Mouse (Mus musculus) embryonic fibroblast, embryonic 13.5 days (primary cell): ENCODE measurements around the gene Ppia. TPM values are rescaled to one million over a fixed set of nuclear protein-coding genes. Genes with fewer than 3 reads are reported as not detected.

ENCODE experiments used
- H3K27ac ChIP-seq: 2 replicates; pipeline ENCODE4 v1.5.1; 2012; ENCODE audit warnings: low read length, control low read depth, inconsistent platforms; ENCODE audit not compliant: insufficient read depth
- H3K4me1 ChIP-seq: 2 replicates; pipeline ENCODE4 v1.6.1; 2011; ENCODE audit warnings: low read length; ENCODE audit not compliant: control insufficient read depth, insufficient read depth
- H3K4me3 ChIP-seq: 2 replicates; pipeline ENCODE4 v1.5.1; 2011; ENCODE audit warnings: mild to moderate bottlenecking, control low read depth, low read length; ENCODE audit not compliant: insufficient read depth
- CTCF ChIP-seq: IDR thresholded peaks from 2 replicates; pipeline ENCODE4 v1.5.1; 2011; ENCODE audit warnings: mild to moderate bottlenecking, control low read depth, low read length, moderate library complexity, borderline replicate concordance; ENCODE audit not compliant: insufficient read depth
- POLR2A ChIP-seq: IDR thresholded peaks from 2 replicates; pipeline ENCODE4 v1.6.1; 2011; ENCODE audit warnings: low read depth, mild to moderate bottlenecking, control low read depth, low read length, moderate library complexity
- polyA plus RNA-seq: library from polyadenylated mRNA; stranded (reverse); fragments of >200 nt; gene quantifications from 2 replicates; pipeline ENCODE4 v1.2.4, GENCODE M21; 2011; ENCODE audit warnings: low read depth; ENCODE audit not compliant: missing spikeins, insufficient read length

The Ppia gene
- polyA plus RNA-seq, 1 experiment, result 2,412 TPM

DNA sequence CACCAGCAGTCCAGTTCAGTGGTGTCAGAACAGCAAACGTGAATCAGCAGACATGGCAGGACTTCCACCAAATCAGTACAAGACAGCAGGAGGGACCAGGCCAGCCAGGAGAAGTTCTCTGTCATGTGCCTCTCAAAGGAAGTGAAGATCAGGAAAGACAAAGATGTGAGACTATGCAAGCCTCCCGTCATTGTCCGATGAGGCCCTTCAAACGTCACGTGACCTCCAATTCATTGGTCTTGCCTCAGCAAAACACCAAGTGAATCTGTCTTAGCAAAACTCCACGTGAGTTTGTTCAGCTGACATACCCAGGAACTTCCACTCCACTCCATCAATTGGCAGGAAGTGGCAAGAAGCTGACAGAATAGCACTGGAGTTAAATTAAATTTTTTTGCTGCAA, 40.8 kb downstream of the Ppia start:
- H3K4me1 ChIP-seq, result no peaks in the 10 kb centered on the region
- TF ChIP-seq CTCF, result no peak
- TF ChIP-seq POLR2A, result no peak
- no peak overlapping the region for H3K27ac ChIP-seq
- no peak overlapping the region for H3K4me3 ChIP-seq

DNA sequence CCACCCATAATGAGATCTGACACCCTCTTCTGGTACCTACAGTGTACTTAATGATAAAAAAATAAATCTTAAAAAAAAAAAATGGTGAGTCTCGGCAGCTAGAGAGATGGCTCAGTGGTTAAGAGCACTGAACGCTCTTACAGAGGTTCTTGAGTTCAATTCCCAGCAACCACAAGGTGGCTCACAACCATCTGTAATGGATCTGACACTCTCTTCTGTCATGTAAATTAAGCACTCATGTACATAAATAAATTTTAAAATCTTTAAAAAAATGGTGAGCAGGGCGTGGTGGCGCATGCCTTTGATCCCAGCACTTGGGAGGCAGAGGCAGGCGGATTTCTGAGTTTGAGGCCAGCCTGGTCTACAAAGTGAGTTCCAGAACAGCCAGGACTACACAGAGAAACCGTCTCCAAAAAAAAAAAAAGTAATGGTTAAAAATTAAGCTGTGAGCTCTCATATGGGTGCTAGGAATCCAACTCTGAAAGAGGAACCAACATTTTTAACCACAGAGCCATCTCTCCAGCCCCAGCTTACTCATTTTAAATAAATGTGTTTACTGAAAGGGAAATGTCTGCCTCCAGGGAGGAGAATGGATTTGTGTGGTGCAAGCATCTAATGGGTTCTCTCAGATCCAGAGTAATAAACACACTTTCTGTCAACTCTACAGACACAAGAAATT, 48.1 kb downstream of the Ppia start:
- Histone ChIP-seq H3K27ac (no peak overlapping the region), H3K4me3 (no peak overlapping the region), H3K4me1 (0 out of 2 replicates have a peak, but pooled peaks cover 2% of the 10 kb centered on the region)
- TF ChIP-seq CTCF (no peak), POLR2A (no peak)

DNA sequence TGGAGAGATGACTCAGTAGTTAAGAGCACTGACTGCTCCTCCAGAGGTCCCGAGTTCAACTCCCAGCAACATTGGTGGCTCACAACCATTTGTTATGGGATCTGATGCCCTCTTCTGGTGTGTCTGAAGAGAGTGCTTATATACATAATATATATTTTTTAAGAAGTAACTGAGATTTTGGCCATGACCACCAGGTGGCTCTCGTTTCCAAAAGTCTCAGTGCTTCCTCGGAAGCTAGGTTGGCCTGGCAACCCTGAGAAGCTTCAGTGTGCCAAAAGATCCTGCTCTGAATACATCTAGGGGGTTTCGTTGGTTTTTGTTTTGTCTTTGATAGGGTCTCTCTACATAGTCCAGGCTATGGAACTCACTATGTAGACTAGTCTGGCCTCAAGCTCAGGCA, 49.9 kb downstream of the Ppia start:
- H3K4me1 ChIP-seq, result peaks cover 2% of the 10 kb centered on the region; the same call in 1 of the 2 replicates
- H3K4me3 ChIP-seq, result no peak overlapping the region
- H3K27ac ChIP-seq, result no peak overlapping the region
- TF ChIP-seq POLR2A (no peak), CTCF (no peak)

DNA sequence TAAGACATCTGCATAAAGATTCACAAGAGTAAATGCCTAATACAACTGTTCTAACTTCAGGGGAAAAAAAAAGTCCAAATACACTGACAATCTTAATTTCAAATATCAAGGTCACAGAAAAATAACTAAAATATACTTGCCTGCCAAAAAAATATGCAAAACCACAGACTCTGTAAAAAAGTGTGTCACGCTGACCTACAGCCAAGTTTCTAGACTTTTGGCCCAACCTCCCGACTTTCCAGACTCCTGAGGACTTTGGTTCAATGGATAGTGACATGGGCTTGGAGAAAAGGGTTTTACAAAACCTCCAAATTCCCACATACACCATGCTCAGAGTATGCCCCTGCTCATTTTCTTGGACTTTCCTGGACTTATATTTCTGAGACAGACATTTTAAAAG, 53.3 kb downstream of the Ppia start:
- Histone ChIP-seq H3K4me1 (peaks cover 9% of the 10 kb centered on the region; the same call in 1 of the 2 replicates), H3K27ac (no peak overlapping the region), H3K4me3 (no peak overlapping the region)
- TF ChIP-seq POLR2A (no peak), CTCF (no peak)

Other genes starting within 250 kb of the Ppia start
- gene A730071L15Rik, start 215.4 kb upstream of the Ppia start, polyA plus RNA-seq, result 0.30 TPM in 1 of 2 replicates, not detected in the other
- gene Nudcd3, start 215.0 kb upstream of the Ppia start, polyA plus RNA-seq, result 37.9 and 40.5 TPM in 2 replicates
- not detected in 2 replicates for gene Npc1l1, start 185.3 kb upstream of the Ppia start, polyA plus RNA-seq
- 38.5 and 39.4 TPM in 2 replicates for gene Ddx56, start 147.7 kb upstream of the Ppia start, polyA plus RNA-seq
- gene Tmed4, start 140.6 kb upstream of the Ppia start, polyA plus RNA-seq, result 60.9 and 63.0 TPM in 2 replicates
- 75.8 and 89.6 TPM in 2 replicates for gene Ogdh, start 123.8 kb upstream of the Ppia start, polyA plus RNA-seq
- 18.5 and 22.0 TPM in 2 replicates for gene Zmiz2, start 26.4 kb upstream of the Ppia start, polyA plus RNA-seq
- 55.9 and 74.5 TPM in 2 replicates for gene H2afv, start 29.0 kb downstream of the Ppia start, polyA plus RNA-seq
- 38.7 and 43.2 TPM in 2 replicates for gene Purb, start 60.5 kb downstream of the Ppia start, polyA plus RNA-seq
- gene Myo1g, start 105.5 kb downstream of the Ppia start, polyA plus RNA-seq, result 0.11 TPM in 1 of 2 replicates, not detected in the other
- gene Ccm2, start 131.4 kb downstream of the Ppia start, polyA plus RNA-seq, result 85.9 and 90.2 TPM in 2 replicates
- gene Nacad, start 190.6 kb downstream of the Ppia start, polyA plus RNA-seq, result 6.7 and 7.0 TPM in 2 replicates
- gene Tbrg4, start 210.6 kb downstream of the Ppia start, polyA plus RNA-seq, result 41.4 and 42.8 TPM in 2 replicates
- gene Wap, start 223.2 kb downstream of the Ppia start, polyA plus RNA-seq, result not detected in 2 replicates
- gene Ramp3, start 243.1 kb downstream of the Ppia start, polyA plus RNA-seq, result 6.7 and 14.5 TPM in 2 replicates